Mouse (Mus musculus) frontal cortex, postnatal 36 days (tissue): ENCODE results near the gene Slc16a13.
A peak's percentile ranks its signal among the peaks of the same experiment; 100 is the strongest.

Source experiments
- DNase-seq, 2 experiments: peaks; one replicate each; pipeline ENCODE4 v3.0.0; 2022; ENCODE audit warnings: low spot score in 2 of 2

Slc16a13 gene

DNA sequence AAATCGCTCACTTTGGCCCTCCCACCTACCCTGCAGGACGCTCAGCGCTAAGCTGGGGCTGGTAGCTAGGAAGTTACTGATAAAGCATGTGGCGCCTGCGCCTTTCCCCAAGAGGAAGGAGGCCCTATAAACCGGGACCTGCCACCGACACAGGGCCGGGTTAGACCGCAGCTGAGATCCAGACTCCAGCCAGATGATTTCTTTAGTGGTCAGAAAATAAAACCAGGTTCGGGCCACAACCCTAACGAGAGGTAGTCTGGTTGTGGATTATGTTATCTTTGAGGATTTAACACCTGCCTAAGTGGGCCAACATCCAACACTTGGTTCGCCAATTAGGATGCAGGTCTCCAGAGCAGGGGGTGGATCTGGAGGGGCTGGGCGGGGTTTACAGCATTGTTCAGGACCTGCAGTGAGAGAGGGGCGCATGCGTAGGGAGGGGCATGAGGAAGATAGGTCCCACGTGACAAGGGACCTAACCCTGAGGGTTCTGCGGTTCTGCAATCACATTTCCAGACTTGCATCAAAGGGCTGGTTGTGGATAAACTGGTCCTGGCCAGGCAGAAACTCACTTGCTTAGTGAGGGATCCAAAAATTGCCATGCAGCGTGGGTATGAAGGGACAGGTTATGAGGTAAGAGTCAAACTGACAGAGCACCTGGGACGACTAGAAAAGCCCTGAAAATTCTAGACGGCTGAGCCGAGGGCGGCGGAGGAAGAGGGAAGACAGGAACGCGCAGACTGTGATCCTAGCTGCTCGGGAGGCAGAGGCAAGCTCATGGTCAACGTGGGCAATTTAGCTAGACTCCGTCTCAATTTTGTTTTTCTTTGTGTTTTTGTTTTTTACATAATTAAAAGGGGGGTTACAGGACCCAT, at the start of gene Slc16a13:
TSS of gene Slc16a13 (minus strand) at position 334 of the 872 bp plus-strand sequence.
- DNase-seq = peak; percentile 93 to 95

- no peak for DNase-seq
These were observed 45.5 kb upstream of the Slc16a13 start for GRCm38 (mm10) chr11:70266405-70266804.

- DNase-seq = no peak
These were observed 45.0 kb upstream of the Slc16a13 start for GRCm38 (mm10) chr11:70265819-70266218.

DNA sequence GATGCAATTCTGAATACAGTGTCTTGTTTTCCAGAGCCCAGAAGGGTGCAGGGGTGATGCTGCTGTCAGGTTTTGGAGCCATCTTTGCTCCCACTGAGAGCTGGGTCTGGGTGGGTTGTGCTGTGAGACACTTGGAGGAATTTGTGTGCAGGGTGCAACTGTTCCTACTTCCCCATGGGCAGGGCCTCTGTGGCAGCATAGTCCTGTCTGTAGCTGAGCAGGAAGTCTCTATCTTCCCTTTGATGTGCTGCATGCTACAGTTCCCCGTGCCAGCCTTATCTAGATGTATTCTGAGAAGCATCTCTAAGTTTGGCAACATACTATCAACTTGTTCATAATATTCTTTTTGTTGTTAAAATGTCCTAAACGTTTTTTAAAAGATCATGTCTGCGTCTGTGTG, 44.4 kb upstream of the Slc16a13 start:
- DNase-seq = no peak

DNA sequence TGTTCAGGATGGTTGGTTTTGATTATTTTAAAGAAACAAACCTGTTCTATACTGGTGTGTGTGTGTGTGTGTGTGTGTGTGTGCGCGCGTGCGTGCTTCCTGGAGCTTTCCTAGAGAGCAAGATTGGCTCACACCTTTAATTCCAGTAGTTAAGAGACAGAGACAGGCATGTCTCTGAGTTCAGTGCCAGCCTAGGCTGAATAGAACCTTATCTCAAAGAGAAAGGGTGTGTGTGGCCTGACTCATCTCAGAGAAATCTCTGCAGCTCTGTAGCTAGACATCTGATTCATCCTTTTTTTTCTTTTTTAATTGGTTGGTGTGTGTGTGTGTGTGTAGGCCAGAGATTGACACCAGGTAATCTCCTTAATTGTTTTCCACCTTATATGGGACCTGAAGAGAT, 38.2 kb upstream of the Slc16a13 start:
- no peak for DNase-seq

- DNase-seq = no peak
These were observed 34.2 kb upstream of the Slc16a13 start, which contains the start of gene Alox12 for GRCm38 (mm10) chr11:70254931-70255531. TSS of gene Alox12 (minus strand) at chr11:70255353.

- DNase-seq = no peak
These were observed 33.5 kb upstream of the Slc16a13 start for GRCm38 (mm10) chr11:70254337-70254736.

DNA sequence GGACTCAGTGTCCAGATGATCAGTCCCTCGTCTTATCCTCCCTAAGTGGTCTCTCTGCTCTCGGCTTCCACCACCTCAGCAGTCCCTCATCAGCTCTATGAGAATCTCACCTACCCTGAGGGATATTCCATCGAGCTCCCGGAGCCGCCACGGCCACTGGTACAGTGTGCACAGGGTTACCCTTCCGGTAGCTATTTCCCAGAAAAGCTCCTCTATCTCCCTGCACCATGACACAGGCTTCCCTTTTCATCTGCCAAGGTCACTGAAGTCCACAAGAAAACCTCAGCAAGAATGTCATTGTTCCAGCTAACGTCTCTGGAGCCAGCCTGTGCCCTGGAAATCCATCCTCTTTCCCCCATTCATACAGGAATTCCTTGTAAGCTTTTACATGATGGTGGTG, 31.0 kb upstream of the Slc16a13 start:
- DNase-seq = no peak

- no peak for DNase-seq
These were observed 29.3 kb upstream of the Slc16a13 start for GRCm38 (mm10) chr11:70250150-70250549.

- peak; percentile 63 to 67 for DNase-seq
These were observed 26.4 kb upstream of the Slc16a13 start for GRCm38 (mm10) chr11:70247136-70247845.

DNA sequence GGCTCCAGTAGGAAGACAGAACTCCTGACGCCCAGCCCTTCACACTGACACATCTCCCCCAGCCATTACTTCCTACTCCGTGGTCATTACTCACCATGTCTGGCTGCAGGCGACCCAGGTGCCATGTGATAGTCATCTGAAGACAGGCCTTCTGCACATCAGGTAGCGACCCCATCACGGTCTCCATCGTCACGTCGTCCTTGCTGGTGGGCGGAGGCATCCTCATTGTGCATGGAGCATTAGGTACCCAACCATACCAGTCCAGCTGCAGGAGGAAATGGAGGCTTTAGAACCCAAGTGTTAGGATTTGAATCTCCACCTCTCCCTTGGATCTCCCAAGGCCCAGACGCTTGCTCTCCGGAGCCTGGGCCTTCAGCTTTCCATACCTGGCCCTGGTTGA, 21.7 kb upstream of the Slc16a13 start:
- no peak for DNase-seq

- peak; percentile 83 to 89 for DNase-seq
These were observed 18.8 kb upstream of the Slc16a13 start, which contains the start of the genes Gm21988 and Rnasek for GRCm38 (mm10) chr11:70239541-70240279. TSS of gene Gm21988 (minus strand) at chr11:70239830. TSS of gene Rnasek (minus strand) at chr11:70239842.

DNA sequence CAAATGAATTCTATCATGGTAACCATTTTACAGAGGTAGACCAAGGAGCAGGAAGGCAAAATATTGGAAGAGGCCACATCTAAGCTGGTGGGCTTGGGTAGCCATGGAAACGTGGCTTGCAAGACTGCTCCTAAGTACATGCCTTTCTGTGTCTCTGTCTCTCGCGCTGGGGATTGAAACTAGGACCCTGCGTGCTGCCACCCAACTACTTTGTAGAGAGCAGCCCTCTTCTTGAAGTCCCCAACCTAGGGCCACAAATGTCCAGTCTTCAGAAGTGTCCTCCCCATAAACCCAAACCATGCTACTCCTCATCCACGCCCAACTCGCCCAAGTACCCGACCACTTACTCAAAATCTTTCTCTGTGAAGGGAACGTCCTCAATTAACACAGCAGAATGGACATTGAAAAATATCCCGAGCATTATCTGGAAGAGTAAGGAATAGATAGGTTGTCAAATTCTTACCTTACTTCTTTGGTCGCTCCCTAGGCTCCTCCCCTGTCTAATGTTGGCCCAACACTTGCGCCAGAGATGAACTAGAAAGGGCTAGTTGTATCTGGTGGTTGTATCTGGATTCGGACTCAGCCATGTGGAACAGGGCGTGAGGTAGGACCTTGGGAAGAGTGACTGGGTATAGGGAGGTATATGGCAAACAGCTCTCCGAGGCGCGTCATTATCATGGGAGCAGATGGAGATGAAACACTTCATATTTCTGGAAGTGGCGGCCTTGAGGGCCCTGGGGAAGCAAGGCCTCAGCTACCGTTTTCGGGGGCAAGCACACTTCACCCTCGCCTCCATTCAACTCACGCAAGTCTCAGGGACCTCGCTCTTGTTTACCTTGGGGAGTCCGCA, 18.0 kb upstream of the Slc16a13 start:
- DNase-seq = no peak

- peak; percentile 97 for DNase-seq
These were observed 16.7 kb upstream of the Slc16a13 start, which contains the start of gene 0610010K14Rik for GRCm38 (mm10) chr11:70237457-70238167. TSS of gene 0610010K14Rik (minus strand) at chr11:70237914.

DNA sequence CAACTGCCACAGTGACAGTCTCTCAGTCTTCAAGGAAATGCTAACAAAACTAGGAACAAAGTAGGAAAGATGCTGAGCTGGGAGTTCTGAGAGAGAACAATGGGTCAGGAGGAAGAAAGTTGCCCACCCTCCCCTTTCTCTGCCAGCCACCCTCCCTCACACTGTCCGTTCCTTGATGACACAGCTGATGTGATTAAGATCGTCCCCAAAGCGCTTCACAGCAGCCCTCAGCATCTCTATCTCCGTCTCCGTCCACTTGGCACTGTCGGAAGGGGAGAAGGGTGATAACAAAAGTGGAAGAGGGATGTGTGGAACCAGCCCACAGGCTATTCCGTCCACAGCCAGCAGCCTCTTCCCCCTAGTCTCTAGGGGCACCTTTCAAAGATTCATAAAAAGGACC, 15.9 kb upstream of the Slc16a13 start:
- DNase-seq = no peak

DNA sequence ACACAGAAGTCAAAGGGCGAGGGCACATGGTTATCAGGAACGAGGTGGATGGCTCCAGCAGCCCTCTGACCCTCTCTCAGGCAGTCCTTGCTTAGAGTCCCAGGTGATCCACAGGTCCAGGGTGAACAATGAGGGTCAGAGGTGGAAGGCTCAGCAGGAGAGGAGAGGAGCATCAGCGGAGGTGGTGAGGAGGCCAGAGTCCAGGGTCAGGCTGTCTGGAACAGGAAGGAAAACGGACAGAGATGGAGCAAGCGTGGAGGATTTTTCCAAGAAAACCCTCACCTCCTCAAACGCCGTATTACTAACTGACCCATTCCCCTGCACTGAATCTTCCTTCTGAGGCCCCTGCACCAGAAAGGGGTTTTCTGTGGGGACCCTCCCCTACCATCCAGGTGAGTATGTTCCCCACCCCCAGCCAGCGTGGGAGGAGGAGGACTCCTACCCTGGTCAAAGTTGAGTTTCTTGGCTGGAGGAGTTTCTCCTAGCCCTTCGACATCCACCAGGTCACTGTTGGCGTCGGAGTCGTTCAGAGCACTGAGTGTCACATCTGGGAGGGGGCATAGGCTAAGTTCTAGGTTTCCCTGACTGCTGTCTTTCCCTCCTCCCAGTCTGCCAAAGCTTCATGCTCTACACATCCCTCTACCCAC, 14.5 kb upstream of the Slc16a13 start:
- no peak for DNase-seq

DNA sequence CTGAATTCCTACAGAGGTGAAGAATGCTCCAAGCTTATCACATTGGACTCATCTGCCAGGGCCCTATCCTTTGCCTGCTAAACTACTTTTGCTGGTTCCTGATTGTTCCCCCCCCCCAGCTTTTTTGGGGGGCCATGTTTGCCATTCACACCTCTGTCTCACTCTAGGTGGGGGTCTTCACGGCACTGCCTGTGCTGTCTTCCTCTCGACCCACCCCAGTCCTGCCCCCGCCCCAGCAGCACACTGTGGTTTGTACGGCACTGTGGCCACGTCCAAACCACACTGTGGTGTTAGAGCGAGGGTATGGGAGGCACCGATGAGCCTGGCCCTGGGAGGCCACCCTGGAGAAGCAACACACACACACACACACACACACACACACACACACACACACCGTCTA, 13.6 kb upstream of the Slc16a13 start:
- DNase-seq = no peak

DNA sequence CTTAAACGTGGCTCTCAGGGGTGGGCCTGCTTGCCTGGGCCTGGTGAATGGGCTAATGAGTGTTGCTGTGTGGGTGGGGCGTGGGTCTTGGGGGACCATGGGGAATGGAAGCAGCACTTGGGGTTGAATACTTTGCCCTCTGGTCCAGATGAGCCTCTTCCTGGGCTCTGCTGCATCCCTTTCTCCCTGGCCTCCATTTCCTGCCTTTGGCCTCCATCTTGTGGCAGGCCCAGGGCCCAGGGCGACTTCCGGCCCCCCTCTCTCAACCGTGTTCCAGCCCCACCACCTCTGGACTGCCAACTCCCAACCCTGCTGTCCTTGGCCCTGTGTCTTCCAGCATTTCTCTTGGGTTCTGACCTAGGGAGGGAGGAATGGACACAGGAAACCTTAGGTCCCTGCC, 13.2 kb upstream of the Slc16a13 start:
- no peak for DNase-seq

GRCm38 (mm10) chr11:70233016-70233415, 12.2 kb upstream of the Slc16a13 start:
- DNase-seq = no peak
